Mouse (Mus musculus): ENCODE measurements around the gene Pvrig.
"Not testable (repeated sequence)": the region's sequence is repeated elsewhere in the genome, so short reads cannot be mapped to it uniquely, and the experiment has no call there.

Gene Pvrig

DNA sequence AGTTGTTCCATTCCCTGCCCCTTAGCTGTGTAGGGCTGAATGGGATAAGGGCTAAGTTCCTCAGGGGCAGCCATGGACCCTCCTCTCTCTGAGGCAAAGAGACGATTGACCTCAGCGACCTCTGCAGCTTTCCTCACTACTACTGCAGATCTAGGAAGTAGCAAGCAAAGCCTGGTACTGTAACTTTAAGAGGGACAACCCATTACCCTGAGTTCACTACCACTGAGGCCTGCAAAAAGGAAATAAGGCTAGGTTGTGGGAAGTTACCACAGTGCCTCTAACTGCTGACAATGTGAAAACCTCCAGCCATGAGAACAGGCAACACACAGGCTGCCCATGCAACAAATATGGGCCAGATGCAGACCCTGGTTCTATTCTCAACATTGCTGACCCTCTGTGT is at the start of gene Pvrig:
Pvrig (plus strand) TSS at position 301 of the 400 bp plus-strand sequence.
- DNase-seq (ENCODE audit: low spot score in 2 of 2) = no peak

DNA sequence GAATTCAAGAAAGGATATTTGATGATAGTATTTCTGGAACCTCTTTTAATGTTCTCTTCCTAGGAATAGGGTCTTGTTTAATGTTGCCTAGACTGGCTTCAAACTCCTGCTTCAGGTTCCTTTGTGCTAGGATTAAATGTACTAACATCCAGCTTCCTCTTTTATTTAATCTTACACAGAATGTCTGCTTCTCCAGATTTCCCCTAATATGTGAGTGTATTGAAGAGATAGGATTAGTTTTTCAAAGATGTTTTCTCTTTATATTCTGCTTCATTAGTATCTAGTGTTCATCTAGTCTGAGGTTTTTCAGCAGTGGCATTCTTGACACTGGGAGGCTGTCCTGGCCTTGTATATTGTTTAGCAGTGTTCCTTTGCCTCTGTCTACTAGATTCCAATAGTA is 47.6 kb upstream of the Pvrig start:
- DNase-seq (ENCODE audit: low spot score in 2 of 2) = no peak

GRCm38 (mm10) chr5:138299613-138300012 is 42.1 kb upstream of the Pvrig start:
- no peak for DNase-seq (ENCODE audit: low spot score in 2 of 2)

DNA sequence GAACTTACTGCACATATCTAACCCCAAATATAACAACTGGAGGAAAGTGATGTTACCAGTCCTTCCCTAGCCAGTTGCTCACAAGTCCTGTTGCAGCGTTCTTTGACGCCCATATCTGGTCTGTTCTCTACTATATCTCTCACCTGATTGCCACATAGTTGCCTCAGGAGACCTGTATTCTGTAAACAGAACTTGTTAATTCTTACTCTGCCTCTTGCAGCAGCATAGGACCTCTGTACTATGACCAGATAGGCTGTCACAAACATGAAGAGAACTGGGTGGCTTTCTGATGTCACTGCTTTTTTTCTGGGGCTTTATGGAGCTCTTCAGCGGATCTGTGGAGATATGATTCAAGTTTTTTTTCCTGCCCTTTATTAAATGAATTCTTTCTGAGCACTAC is 29.0 kb upstream of the Pvrig start:
- DNase-seq (ENCODE audit: low spot score in 2 of 2) = no peak

GRCm38 (mm10) chr5:138343216-138343615 is 1.5 kb downstream of the Pvrig start:
- DNase-seq (ENCODE audit: low spot score in 2 of 2) = no peak

DNA sequence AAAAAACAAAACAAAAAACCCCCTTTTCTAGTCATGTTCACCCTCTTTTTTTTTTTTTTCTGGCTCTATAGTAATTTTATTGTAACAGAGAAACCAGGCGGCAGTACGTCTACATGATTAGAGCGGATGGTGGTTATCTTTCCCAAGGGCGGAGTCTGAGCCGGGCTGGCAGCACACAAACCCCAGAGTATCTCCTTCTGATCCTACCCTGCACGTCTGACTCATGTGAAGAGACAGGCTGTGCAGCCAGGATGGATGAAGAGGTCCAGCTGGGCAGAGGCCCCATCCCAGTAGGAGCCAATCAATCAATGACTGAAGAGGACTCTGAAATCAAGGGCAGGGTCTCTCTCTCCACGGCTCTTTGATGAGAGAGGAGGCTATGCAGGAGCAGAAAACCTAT is 21.4 kb downstream of the Pvrig start:
- not testable (repeated sequence) for DNase-seq (ENCODE audit: low spot score in 2 of 2)

DNA sequence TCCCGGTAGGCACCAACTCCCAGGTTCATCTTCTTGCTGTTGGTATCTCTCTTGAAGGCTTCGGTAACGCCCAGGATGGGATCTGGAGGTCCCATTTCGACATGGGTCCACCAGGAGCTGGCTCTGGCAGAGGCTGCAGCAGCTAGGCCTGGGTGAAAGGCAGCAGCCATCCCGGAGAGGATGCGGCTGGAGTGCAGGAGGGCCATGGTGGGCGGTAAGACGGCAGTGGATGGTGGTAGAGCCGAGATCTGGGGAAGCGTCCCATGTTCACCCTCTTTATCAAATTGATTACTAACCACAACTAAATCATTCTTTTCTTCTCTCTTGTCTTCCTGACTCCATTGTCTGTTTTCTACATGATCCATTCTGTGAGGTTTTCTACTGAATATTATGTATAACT is 23.6 kb downstream of the Pvrig start:
- not testable (repeated sequence) for DNase-seq (ENCODE audit: low spot score in 2 of 2)
